Mouse (Mus musculus) naive thymus-derived CD4-positive, alpha-beta T cell, adult 5 months (primary cell): ENCODE data around the gene Olfr223. TPM values are rescaled to one million over a fixed set of nuclear protein-coding genes. Genes with fewer than 3 reads are reported as not detected.

Experiments
- polyA plus RNA-seq: library from polyadenylated mRNA; unstranded; fragments of 100-300 nt; shearing (Covaris generic); gene quantifications from one replicate; pipeline ENCODE4 v1.2.1, GENCODE M21; 2017

Olfr223 gene
- polyA plus RNA-seq = not detected

DNA sequence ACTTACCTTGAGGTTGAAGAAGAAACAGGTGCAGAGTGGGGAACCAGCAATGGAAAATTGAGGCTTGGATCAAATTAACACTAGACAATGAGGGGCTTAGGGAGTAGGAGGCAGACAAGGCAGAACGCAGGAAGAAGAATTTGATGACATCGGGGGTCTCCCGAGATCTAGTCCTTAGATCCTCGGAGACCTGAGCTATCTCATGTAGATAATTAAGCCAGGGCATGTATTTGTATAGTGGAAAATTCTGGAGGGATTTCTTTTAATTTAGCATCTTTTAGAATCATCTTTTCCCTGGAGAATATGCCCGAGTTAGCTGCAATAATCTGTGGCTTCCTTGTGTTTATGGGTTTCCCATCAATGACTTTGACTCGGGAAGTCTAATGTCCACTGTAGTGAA lies at the start of gene Olfr223:
Olfr223 (minus strand) TSS at position 101 of the 400 bp plus-strand sequence.

GRCm38 (mm10) chr11:59576135-59576534 lies 17.0 kb downstream of the Olfr223 start, which contains the start of gene Olfr222:
TSS of gene Olfr222 (minus strand) at chr11:59576235.

DNA sequence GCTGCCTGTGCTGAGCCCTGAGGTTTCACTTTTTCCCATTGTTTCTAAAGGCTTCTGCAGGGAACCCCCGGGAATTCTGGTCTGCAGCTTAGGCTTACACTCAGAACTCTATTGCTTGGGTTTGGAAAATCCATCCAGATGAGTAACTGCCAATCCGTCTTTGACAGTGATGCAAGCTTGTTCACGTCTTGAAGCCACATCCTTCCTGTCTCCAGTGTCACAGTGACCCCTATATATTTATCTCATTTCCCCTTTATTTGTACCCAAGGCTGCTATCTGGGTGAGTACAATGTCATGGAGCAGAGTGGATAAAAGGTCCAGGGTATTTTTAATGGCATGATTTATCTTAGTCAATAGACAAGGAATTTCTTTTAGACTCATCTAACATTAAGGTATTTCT lies 51.8 kb downstream of the Olfr223 start, which contains the start of gene Nlrp3:
Nlrp3 (plus strand) TSS at position 245 of the 400 bp plus-strand sequence.

Other genes with a start within 250 kb of the Olfr223 start
- gene Prss38, start 217.6 kb downstream of the Olfr223 start, polyA plus RNA-seq = not detected
- gene Jmjd4, start 143.2 kb downstream of the Olfr223 start, polyA plus RNA-seq = 8.6 TPM
- 27.6 TPM for gene Snap47, start 142.1 kb downstream of the Olfr223 start, polyA plus RNA-seq
- gene Zfp867, start 120.8 kb downstream of the Olfr223 start, polyA plus RNA-seq = 1.6 TPM
- 18.0 TPM for gene Zkscan17, start 66.5 kb downstream of the Olfr223 start, polyA plus RNA-seq
- not detected for gene Nlrp3, start 51.7 kb downstream of the Olfr223 start, polyA plus RNA-seq
- not detected for gene Olfr222, start 17.1 kb downstream of the Olfr223 start, polyA plus RNA-seq
- 77.0 TPM for gene Mprip, start 68.0 kb upstream of the Olfr223 start, polyA plus RNA-seq
- not detected for gene Pld6, start 194.4 kb upstream of the Olfr223 start, polyA plus RNA-seq
- 92.2 TPM for gene Flcn, start 216.7 kb upstream of the Olfr223 start, polyA plus RNA-seq
- gene Nt5m, start 246.2 kb upstream of the Olfr223 start, polyA plus RNA-seq = 8.9 TPM
- 104 TPM for gene Cops3, start 246.5 kb upstream of the Olfr223 start, polyA plus RNA-seq